Mouse (Mus musculus): ENCODE data around the gene Togaram1.

Togaram1 gene

GRCm38 (mm10) chr12:64965124-64966026 lies at the start of gene Togaram1, which contains the start of gene Klhl28:
TSS of gene Togaram1 (plus strand) at chr12:64965804.
TSS of gene Klhl28 (minus strand) at chr12:64965534.
- peak; percentile 99 for DNase-seq (ENCODE audit: low spot score in 2 of 2)

- no peak for DNase-seq (ENCODE audit: low spot score in 2 of 2)
These were observed 48.9 kb upstream of the Togaram1 start for GRCm38 (mm10) chr12:64916735-64917134.

- peak; percentile 92 to 93 for DNase-seq (ENCODE audit: low spot score in 2 of 2)
These were observed 47.8 kb upstream of the Togaram1 start, which contains the start of gene Gm527 for GRCm38 (mm10) chr12:64917578-64918471. TSS of gene Gm527 (plus strand) at chr12:64917906.

DNA sequence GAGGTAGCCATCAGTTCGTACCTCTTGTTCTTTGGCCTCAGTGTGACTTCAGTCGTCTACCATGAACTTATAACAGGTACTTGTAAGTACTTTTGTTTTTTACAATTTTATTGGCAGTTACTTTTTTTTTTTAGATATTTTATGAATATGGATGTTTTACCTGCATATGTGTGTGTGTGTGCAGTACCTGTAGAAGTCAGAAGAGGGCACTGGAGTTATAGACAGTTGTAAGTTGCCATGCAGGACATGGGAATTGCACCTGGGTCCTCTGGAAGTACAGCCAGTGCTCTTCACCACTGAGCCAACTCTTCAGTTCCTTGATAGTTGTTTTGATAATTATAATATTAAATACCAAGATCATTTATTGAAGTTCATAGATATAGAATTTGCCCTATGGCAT lies 28.1 kb upstream of the Togaram1 start:
- peak in 1 of 2 experiments; percentile 5 for DNase-seq (ENCODE audit: low spot score in 2 of 2)

- no peak for DNase-seq (ENCODE audit: low spot score in 2 of 2)
These were observed 1.0 kb upstream of the Togaram1 start for GRCm38 (mm10) chr12:64964560-64964959.

- DNase-seq (ENCODE audit: low spot score in 2 of 2): peak; percentile 46 to 52
These were observed 562 bp downstream of the Togaram1 start for GRCm38 (mm10) chr12:64966101-64966631.

- no peak for DNase-seq (ENCODE audit: low spot score in 2 of 2)
These were observed 1.2 kb downstream of the Togaram1 start for GRCm38 (mm10) chr12:64966652-64967435.

- DNase-seq (ENCODE audit: low spot score in 2 of 2): no peak
These were observed 1.9 kb downstream of the Togaram1 start for GRCm38 (mm10) chr12:64967470-64967869.

- DNase-seq (ENCODE audit: low spot score in 2 of 2): no peak
These were observed 2.5 kb downstream of the Togaram1 start for GRCm38 (mm10) chr12:64968067-64968466.

GRCm38 (mm10) chr12:64971399-64971798 lies 5.8 kb downstream of the Togaram1 start:
- DNase-seq (ENCODE audit: low spot score in 2 of 2): no peak

DNA sequence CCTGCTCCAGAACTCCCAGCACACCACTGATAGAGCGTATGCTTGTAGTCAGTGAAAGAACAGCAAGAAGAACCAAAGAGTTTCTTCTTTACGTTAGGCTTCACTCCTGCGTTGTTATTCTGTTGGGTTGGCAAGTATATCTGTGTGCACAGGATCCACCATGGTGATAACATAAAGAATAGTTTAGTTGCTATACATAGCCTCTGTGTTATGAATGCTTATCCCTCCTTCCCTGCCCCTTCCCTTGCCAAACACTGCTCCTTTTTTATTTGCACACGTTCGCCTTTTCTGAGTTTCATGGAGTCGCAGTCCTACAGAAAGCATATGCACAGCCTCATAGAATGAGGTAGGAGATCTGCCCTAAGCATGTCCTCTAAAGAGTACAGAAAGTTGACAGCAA lies 6.5 kb downstream of the Togaram1 start:
- no peak for DNase-seq (ENCODE audit: low spot score in 2 of 2)

- DNase-seq (ENCODE audit: low spot score in 2 of 2): peak; percentile 8 to 32
These were observed 10.0 kb downstream of the Togaram1 start for GRCm38 (mm10) chr12:64975558-64975957.

DNA sequence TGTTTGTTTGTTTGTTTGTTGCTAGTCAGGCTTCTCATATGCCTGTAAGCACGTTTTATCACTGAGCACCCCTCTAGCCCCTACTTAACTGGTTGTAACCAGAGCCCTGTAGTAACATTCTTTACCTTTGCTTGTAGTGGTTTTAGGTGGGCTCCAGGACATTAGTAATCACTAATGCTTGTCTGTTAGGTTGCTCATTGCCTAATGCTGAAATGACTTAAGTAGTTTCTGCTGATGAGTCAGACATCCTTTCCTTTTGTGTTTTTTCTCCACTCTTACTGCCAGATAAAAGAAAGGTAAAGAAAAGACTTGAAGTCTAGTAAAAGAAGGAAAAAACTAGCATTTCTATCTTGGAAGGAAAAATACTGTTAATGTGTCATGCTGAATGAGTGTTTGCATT lies 10.6 kb downstream of the Togaram1 start:
- DNase-seq (ENCODE audit: low spot score in 2 of 2): no peak

DNA sequence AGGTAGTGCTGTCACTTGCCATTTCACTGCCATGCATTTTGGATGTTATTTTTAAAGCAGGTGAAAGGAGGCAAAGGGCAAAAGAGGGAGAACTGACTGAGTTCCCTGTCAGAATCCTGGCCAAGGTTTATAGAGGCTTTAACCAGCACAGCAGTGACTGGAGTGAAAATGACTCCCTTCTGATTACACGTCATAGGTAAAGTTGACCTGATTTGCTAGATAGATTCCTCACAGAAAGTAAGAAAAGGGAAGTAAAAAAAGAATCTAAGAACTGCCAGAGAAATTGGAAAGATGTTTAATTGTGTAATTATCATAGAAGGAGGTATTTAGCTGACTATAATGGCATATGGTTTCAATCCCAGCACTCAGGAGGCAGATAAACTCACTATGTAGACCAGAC lies 11.9 kb downstream of the Togaram1 start:
- no peak for DNase-seq (ENCODE audit: low spot score in 2 of 2)

DNA sequence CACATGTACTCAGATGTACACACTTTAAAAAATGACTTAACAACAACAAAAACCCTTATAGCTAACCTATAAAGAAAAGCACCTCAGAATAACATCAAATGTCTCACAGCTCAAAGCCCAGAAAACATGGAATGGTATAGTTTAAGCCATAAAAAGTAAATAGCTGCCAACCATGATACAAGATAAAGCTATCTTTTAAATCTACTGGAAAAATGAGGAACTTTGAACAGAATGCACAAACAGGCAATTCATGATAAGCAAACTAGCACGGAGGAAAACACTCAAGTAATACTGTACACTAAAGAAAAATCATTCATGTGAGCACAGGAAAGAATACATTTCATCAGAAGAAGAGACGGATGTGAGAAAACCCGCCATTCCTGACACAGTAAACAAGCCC lies 42.1 kb downstream of the Togaram1 start:
- no peak for DNase-seq (ENCODE audit: low spot score in 2 of 2)

GRCm38 (mm10) chr12:65022842-65023241 lies 57.2 kb downstream of the Togaram1 start:
- no peak for DNase-seq (ENCODE audit: low spot score in 2 of 2)

DNA sequence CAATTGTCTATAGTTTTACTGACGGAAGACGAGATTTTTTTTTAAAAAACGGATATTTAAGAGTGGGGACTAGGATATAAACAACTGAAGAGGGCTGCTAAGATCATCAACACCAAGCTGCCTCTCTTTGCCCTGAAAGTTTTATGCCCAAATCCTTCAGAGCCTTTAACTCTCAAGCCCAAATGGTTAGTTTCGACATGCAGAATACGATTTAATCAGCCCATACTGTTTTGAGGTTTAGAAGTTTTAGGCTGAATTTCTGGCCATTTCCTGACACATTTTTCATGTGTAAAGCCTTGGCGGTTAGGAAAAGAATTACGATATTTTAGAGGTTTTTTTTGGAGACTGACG lies 70.2 kb downstream of the Togaram1 start:
- no peak for DNase-seq (ENCODE audit: low spot score in 2 of 2)

GRCm38 (mm10) chr12:65036190-65036870 lies 70.7 kb downstream of the Togaram1 start, which contains the start of gene Prpf39:
TSS of gene Prpf39 (plus strand) at chr12:65036333.
- peak; percentile 80 to 86 for DNase-seq (ENCODE audit: low spot score in 2 of 2)

DNA sequence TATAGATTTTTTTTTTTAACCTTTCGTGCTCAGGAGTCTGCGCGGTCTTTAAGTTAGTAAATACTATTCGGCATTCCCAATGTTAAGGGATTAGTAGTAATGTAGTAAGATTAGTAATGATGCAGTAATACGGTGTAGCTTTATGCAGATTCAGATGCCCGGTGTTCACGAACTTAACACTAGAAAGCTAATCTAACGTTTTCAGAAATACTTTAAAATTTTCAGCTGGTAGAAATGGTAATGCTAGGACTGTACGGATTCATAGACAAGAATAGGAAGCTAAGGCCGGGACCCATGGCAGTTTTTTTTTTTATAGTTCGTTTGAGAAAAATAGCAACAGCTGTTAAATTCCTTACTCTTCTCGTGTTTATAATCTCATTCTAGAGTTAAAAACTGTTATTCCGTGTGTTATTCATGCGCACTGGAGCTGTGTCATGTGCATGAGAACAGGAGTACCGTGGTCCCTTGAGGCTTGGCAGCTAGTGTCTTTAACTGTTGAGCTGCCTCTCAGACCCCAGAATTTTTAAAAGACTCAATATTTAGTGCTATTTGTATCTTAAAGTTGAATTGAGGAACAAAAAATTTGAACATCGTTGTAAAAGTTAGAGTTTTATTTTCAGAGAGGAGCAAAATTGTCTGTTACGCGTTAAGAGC lies 71.4 kb downstream of the Togaram1 start:
- peak in 1 of 2 experiments; percentile 1 for DNase-seq (ENCODE audit: low spot score in 2 of 2)

- DNase-seq (ENCODE audit: low spot score in 2 of 2): peak in 1 of 2 experiments; percentile 16
These were observed 71.9 kb downstream of the Togaram1 start for GRCm38 (mm10) chr12:65037546-65037937.
